Mouse (Mus musculus) lung, embryonic 15.5 days (tissue): ENCODE results near the gene Pdzd2. TPM values are rescaled to one million over a fixed set of nuclear protein-coding genes. Genes with fewer than 3 reads are reported as not detected.

Source experiments
- ATAC-seq: fragments of 200-750 bp; cut with Nextera tagmentation; 2 replicates; pipeline ENCODE4 v1.8.0; 2017; ENCODE audit warnings: moderate number of reproducible peaks, borderline replicate concordance; ENCODE audit not compliant: low FRiP score, low TSS enrichment; ENCODE audit errors: extremely low read depth
- H3K27ac ChIP-seq: fragments of 300-500 bp; sonication (generic); 2 replicates; pipeline ENCODE4 v1.5.1; 2015; ENCODE audit warnings: moderate library complexity, mild to moderate bottlenecking, inconsistent platforms
- H3K27me3 ChIP-seq: fragments of 300-500 bp; sonication (generic); 2 replicates; pipeline ENCODE4 v1.6.1; 2015; ENCODE audit warnings: inconsistent platforms
- H3K36me3 ChIP-seq: fragments of 300-500 bp; sonication (generic); 2 replicates; pipeline ENCODE4 v1.6.1; 2015; ENCODE audit warnings: inconsistent platforms
- H3K4me1 ChIP-seq: fragments of 300-500 bp; sonication (generic); 2 replicates; pipeline ENCODE4 v1.6.1; 2015; ENCODE audit warnings: inconsistent platforms
- H3K4me2 ChIP-seq: fragments of 300-500 bp; sonication (generic); 2 replicates; pipeline ENCODE4 v1.6.1; 2015; ENCODE audit warnings: inconsistent platforms, mild to moderate bottlenecking, moderate library complexity
- H3K4me3 ChIP-seq: fragments of 300-500 bp; sonication (generic); 2 replicates; pipeline ENCODE4 v1.5.1; 2015; ENCODE audit warnings: mild to moderate bottlenecking, inconsistent platforms
- H3K9ac ChIP-seq: fragments of 300-500 bp; sonication (generic); 2 replicates; pipeline ENCODE4 v1.6.1; 2015; ENCODE audit warnings: inconsistent platforms
- H3K9me3 ChIP-seq: fragments of 300-500 bp; sonication (generic); 2 replicates; pipeline ENCODE4 v1.6.1; 2016; ENCODE audit warnings: inconsistent platforms
- WGBS: fragments of 180-500 bp; shearing (Covaris S2); methylation state at CpG from one replicate; pipeline ENCODE4 v1.1.7; 2015; 5-methylcytosine and 5-hydroxymethylcytosine counted together
- polyA plus RNA-seq: library from polyadenylated mRNA; unstranded; fragments of >200 nt; fragmentation: Nextera tagmentation; extraction: Ambion mirVana; gene quantifications from 2 replicates; pipeline ENCODE4 v1.2.1, GENCODE M21; 2015

The Pdzd2 gene
- polyA plus RNA-seq, 1 experiment from 2014 or later: 39.8 TPM

- Histone ChIP-seq H3K4me2 (no peak overlapping the region), H3K9me3 (no peaks in the 10 kb centered on the region), H3K27ac (no peak overlapping the region), H3K9ac (no peak overlapping the region), H3K36me3 (no peaks in the 10 kb centered on the region), H3K4me1 (peaks cover 24% of the 10 kb centered on the region), H3K27me3 (no peaks in the 10 kb centered on the region), H3K4me3 (no peak overlapping the region)
- ATAC-seq: no peak
- WGBS: 35% methylated on average over 7 of the region's 7 CpGs
Observed at GRCm38 (mm10) chr15:12431684-12432083, 308.0 kb downstream of the Pdzd2 start.

GRCm38 (mm10) chr15:12431188-12431587 is 308.5 kb downstream of the Pdzd2 start:
- Histone ChIP-seq H3K4me1 (peaks cover 24% of the 10 kb centered on the region), H3K9me3 (no peaks in the 10 kb centered on the region), H3K27me3 (no peaks in the 10 kb centered on the region), H3K36me3 (no peaks in the 10 kb centered on the region), H3K9ac (no peak overlapping the region), H3K27ac (no peak overlapping the region), H3K4me2 (no peak overlapping the region), H3K4me3 (no peak overlapping the region)
- WGBS: 87% methylated on average over 3 of the region's 3 CpGs
- no peak for ATAC-seq

GRCm38 (mm10) chr15:12430670-12431069 is 309.1 kb downstream of the Pdzd2 start:
- no peak for ATAC-seq
- H3K4me2 ChIP-seq: no peak overlapping the region
- H3K27ac ChIP-seq: no peak overlapping the region
- no peaks in the 10 kb centered on the region for H3K9me3 ChIP-seq
- 74% methylated on average over 4 of the region's 4 CpGs for WGBS
- peaks cover 24% of the 10 kb centered on the region for H3K4me1 ChIP-seq
- H3K4me3 ChIP-seq: no peak overlapping the region
- H3K27me3 ChIP-seq: no peaks in the 10 kb centered on the region
- H3K36me3 ChIP-seq: no peaks in the 10 kb centered on the region
- no peak overlapping the region for H3K9ac ChIP-seq

- no peaks in the 10 kb centered on the region for H3K27me3 ChIP-seq
- no peak overlapping the region for H3K9ac ChIP-seq
- ATAC-seq: no peak
- no peak overlapping the region for H3K27ac ChIP-seq
- 68% methylated on average over 7 of the region's 7 CpGs for WGBS
- H3K4me1 ChIP-seq: peaks cover 24% of the 10 kb centered on the region
- H3K9me3 ChIP-seq: no peaks in the 10 kb centered on the region
- H3K4me3 ChIP-seq: no peak overlapping the region
- H3K36me3 ChIP-seq: no peaks in the 10 kb centered on the region
- H3K4me2 ChIP-seq: no peak overlapping the region
Observed at GRCm38 (mm10) chr15:12429572-12430431, 309.9 kb downstream of the Pdzd2 start.

- Histone ChIP-seq H3K9ac (no peak overlapping the region), H3K27me3 (no peaks in the 10 kb centered on the region), H3K4me1 (peaks cover 7% of the 10 kb centered on the region), H3K27ac (no peak overlapping the region), H3K4me3 (no peak overlapping the region), H3K36me3 (no peaks in the 10 kb centered on the region), H3K9me3 (no peaks in the 10 kb centered on the region), H3K4me2 (no peak overlapping the region)
- ATAC-seq: no peak
- WGBS: 70% methylated on average over 6 of the region's 6 CpGs
Observed at GRCm38 (mm10) chr15:12427818-12428217, 311.9 kb downstream of the Pdzd2 start.

GRCm38 (mm10) chr15:12426342-12426741 is 313.4 kb downstream of the Pdzd2 start:
- H3K4me3 ChIP-seq: no peak overlapping the region
- 59% methylated on average over 6 of the region's 6 CpGs for WGBS
- no peak overlapping the region for H3K4me2 ChIP-seq
- ATAC-seq: no peak
- H3K9me3 ChIP-seq: no peaks in the 10 kb centered on the region
- no peak overlapping the region for H3K27ac ChIP-seq
- peaks cover 3% of the 10 kb centered on the region; the same call in 1 of the 2 replicates for H3K4me1 ChIP-seq
- no peak overlapping the region for H3K9ac ChIP-seq
- H3K27me3 ChIP-seq: no peaks in the 10 kb centered on the region
- no peaks in the 10 kb centered on the region for H3K36me3 ChIP-seq

- peaks cover 3% of the 10 kb centered on the region; the same call in 1 of the 2 replicates for H3K4me1 ChIP-seq
- H3K4me3 ChIP-seq: no peak overlapping the region
- H3K27me3 ChIP-seq: no peaks in the 10 kb centered on the region
- 63% methylated on average over 13 of the region's 13 CpGs for WGBS
- no peaks in the 10 kb centered on the region for H3K36me3 ChIP-seq
- no peak for ATAC-seq
- H3K9me3 ChIP-seq: no peaks in the 10 kb centered on the region
- H3K9ac ChIP-seq: no peak overlapping the region
- no peak overlapping the region for H3K4me2 ChIP-seq
- no peak overlapping the region for H3K27ac ChIP-seq
Observed at GRCm38 (mm10) chr15:12425049-12425627, 314.6 kb downstream of the Pdzd2 start.

GRCm38 (mm10) chr15:12424187-12424586 is 315.5 kb downstream of the Pdzd2 start:
- no peaks in the 10 kb centered on the region for H3K27me3 ChIP-seq
- H3K27ac ChIP-seq: no peak overlapping the region
- H3K4me1 ChIP-seq: peaks cover 3% of the 10 kb centered on the region; the same call in 1 of the 2 replicates
- H3K36me3 ChIP-seq: no peaks in the 10 kb centered on the region
- no peak overlapping the region for H3K4me2 ChIP-seq
- WGBS: 73% methylated on average over 5 of the region's 5 CpGs
- no peak for ATAC-seq
- H3K9me3 ChIP-seq: no peaks in the 10 kb centered on the region
- no peak overlapping the region for H3K9ac ChIP-seq
- H3K4me3 ChIP-seq: no peak overlapping the region

- Histone ChIP-seq H3K4me2 (no peak overlapping the region), H3K4me3 (no peak overlapping the region), H3K36me3 (no peaks in the 10 kb centered on the region), H3K9ac (no peak overlapping the region), H3K4me1 (no peaks in the 10 kb centered on the region), H3K9me3 (no peaks in the 10 kb centered on the region), H3K27ac (no peak overlapping the region), H3K27me3 (no peaks in the 10 kb centered on the region)
- WGBS: 87% methylated on average over 8 of the region's 8 CpGs
- no peak for ATAC-seq
Observed at GRCm38 (mm10) chr15:12420915-12421314, 318.8 kb downstream of the Pdzd2 start.

GRCm38 (mm10) chr15:12420376-12420775 is 319.3 kb downstream of the Pdzd2 start:
- 86% methylated on average over 10 of the region's 10 CpGs for WGBS

GRCm38 (mm10) chr15:12419446-12419845 is 320.3 kb downstream of the Pdzd2 start:
- H3K9ac ChIP-seq: no peak overlapping the region
- H3K4me2 ChIP-seq: no peak overlapping the region
- no peaks in the 10 kb centered on the region for H3K9me3 ChIP-seq
- 66% methylated on average over 7 of the region's 7 CpGs for WGBS
- no peak overlapping the region for H3K4me3 ChIP-seq
- H3K36me3 ChIP-seq: no peaks in the 10 kb centered on the region
- no peaks in the 10 kb centered on the region for H3K4me1 ChIP-seq
- no peak overlapping the region for H3K27ac ChIP-seq
- ATAC-seq: no peak
- no peaks in the 10 kb centered on the region for H3K27me3 ChIP-seq

More at GRCm38 (mm10) chr15:12420376-12420775, 319.3 kb downstream of the Pdzd2 start:
- no peak overlapping the region for H3K9ac ChIP-seq
- no peaks in the 10 kb centered on the region for H3K27me3 ChIP-seq
- H3K27ac ChIP-seq: no peak overlapping the region
- H3K4me1 ChIP-seq: no peaks in the 10 kb centered on the region
- no peak overlapping the region for H3K4me2 ChIP-seq
- ATAC-seq: no peak
- H3K36me3 ChIP-seq: no peaks in the 10 kb centered on the region
- H3K4me3 ChIP-seq: no peak overlapping the region
- no peaks in the 10 kb centered on the region for H3K9me3 ChIP-seq

- Histone ChIP-seq H3K4me3 (no peak overlapping the region), H3K27ac (no peak overlapping the region), H3K4me2 (no peak overlapping the region), H3K9me3 (no peaks in the 10 kb centered on the region), H3K36me3 (no peaks in the 10 kb centered on the region), H3K4me1 (no peaks in the 10 kb centered on the region), H3K27me3 (no peaks in the 10 kb centered on the region), H3K9ac (no peak overlapping the region)
- 83% methylated on average over 16 of the region's 16 CpGs for WGBS
- ATAC-seq: no peak
Observed at GRCm38 (mm10) chr15:12415536-12416200, 324.1 kb downstream of the Pdzd2 start.
